Mouse (Mus musculus) CH12.LX (cell line): ENCODE data around the gene Mrpl51. TPM values are rescaled to one million over a fixed set of nuclear protein-coding genes. Genes with fewer than 3 reads are reported as not detected.

Source experiments
- DNase-seq: peaks from one replicate; pipeline ENCODE4 v3.0.0-alpha.2; 2013; ENCODE audit errors: extremely low read depth
- H3K27ac ChIP-seq: 2 replicates; pipeline ENCODE4 v1.5.1; 2012; ENCODE audit warnings: low read depth, mild to moderate bottlenecking, control low read depth, moderate library complexity; ENCODE audit not compliant: insufficient read depth
- H3K27me3 ChIP-seq: replicated peaks from 2 replicates; pipeline ENCODE3; 2012; ENCODE audit warnings: inconsistent platforms
- H3K36me3 ChIP-seq, 2 experiments: replicated peaks in 1 of 2; 2 replicates each; pipeline versions ENCODE3 to v1.6.1; 2012; ENCODE audit warnings: inconsistent platforms in 1 of 2, low read length in 1 of 2, mild to moderate bottlenecking in 1 of 2, mixed read lengths in 1 of 2, moderate library complexity in 1 of 2; ENCODE audit not compliant: control insufficient read depth in 1 of 2, insufficient read depth in 1 of 2
- H3K4me1 ChIP-seq, 2 experiments: 2 replicates each; pipeline ENCODE4 v1.6.1; 2012; ENCODE audit warnings: inconsistent platforms in 1 of 2, moderate library complexity in 1 of 2; ENCODE audit not compliant: insufficient read depth in 2 of 2, control insufficient read depth in 1 of 2
- H3K4me2 ChIP-seq: 2 replicates; pipeline ENCODE4 v1.6.1; 2012; ENCODE audit warnings: low read depth, mild to moderate bottlenecking, control low read depth; ENCODE audit not compliant: poor library complexity, insufficient read depth, severe bottlenecking
- H3K4me3 ChIP-seq, 3 experiments: fragments of 150-350 bp in 1 of 3; sonication (generic) in 1 of 3; replicated peaks in 1 of 3; 2 replicates each; pipeline versions ENCODE3 to v1.5.1; 2011 to 2012; ENCODE audit warnings: low read depth in 2 of 3, low read length in 2 of 3, mild to moderate bottlenecking in 2 of 3, moderate library complexity in 2 of 3, control low read depth in 1 of 3, improper control_type of control experiment in 1 of 3, inconsistent platforms in 1 of 3, mixed read lengths in 1 of 3; ENCODE audit not compliant: poor library complexity in 1 of 3
- H3K79me2 ChIP-seq: replicated peaks from 2 replicates; pipeline ENCODE4 v1.6.1; 2012; ENCODE audit warnings: mild to moderate bottlenecking, moderate library complexity; ENCODE audit not compliant: control insufficient read depth, poor library complexity, insufficient read depth, severe bottlenecking; ENCODE audit errors: extremely low read depth
- H3K9ac ChIP-seq: 2 replicates; pipeline ENCODE4 v1.6.1; 2012; ENCODE audit warnings: low read depth, mild to moderate bottlenecking, control low read depth, moderate library complexity; ENCODE audit not compliant: insufficient read depth
- H3K9me3 ChIP-seq: replicated peaks from 2 replicates; pipeline ENCODE3; 2012; ENCODE audit warnings: low read length, inconsistent platforms, mixed read lengths
- BHLHE40 ChIP-seq: IDR thresholded peaks from 2 replicates; pipeline ENCODE4 v1.6.1; 2011; ENCODE audit warnings: mild to moderate bottlenecking, low read depth, low read length, improper control_type of control experiment
- CHD1 ChIP-seq: IDR thresholded peaks from 2 replicates; pipeline ENCODE4 v1.6.1; 2012; ENCODE audit warnings: low read depth, low read length, improper control_type of control experiment, inconsistent platforms
- CHD2 ChIP-seq: IDR thresholded peaks from 2 replicates; pipeline ENCODE4 v1.6.1; 2011; ENCODE audit warnings: low read length, improper control_type of control experiment
- E2F4 ChIP-seq: IDR thresholded peaks from 2 replicates; pipeline ENCODE4 v1.6.1; 2011; ENCODE audit warnings: low read depth, low read length, improper control_type of control experiment; ENCODE audit not compliant: insufficient replicate concordance
- EP300 ChIP-seq: IDR thresholded peaks from 2 replicates; pipeline ENCODE4 v1.6.1; 2011; ENCODE audit warnings: low read length, improper control_type of control experiment
- ETS1 ChIP-seq: conservative IDR thresholded peaks from 2 replicates; pipeline ENCODE4 v1.6.1; 2012; ENCODE audit warnings: low read depth, mild to moderate bottlenecking, inconsistent platforms, low read length, improper control_type of control experiment, moderate library complexity
- HCFC1 ChIP-seq: IDR thresholded peaks from 2 replicates; pipeline ENCODE4 v1.6.1; 2012; ENCODE audit warnings: low read depth, mild to moderate bottlenecking, inconsistent platforms, low read length, improper control_type of control experiment
- JUN ChIP-seq: IDR thresholded peaks from 2 replicates; pipeline ENCODE4 v1.6.1; 2011; ENCODE audit warnings: low read depth, mild to moderate bottlenecking, low read length, improper control_type of control experiment, moderate library complexity; ENCODE audit not compliant: insufficient read depth
- MAX ChIP-seq: IDR thresholded peaks from 2 replicates; pipeline ENCODE4 v1.6.1; 2011; ENCODE audit warnings: low read length, improper control_type of control experiment
- MAZ ChIP-seq: IDR thresholded peaks from 2 replicates; pipeline ENCODE4 v1.6.1; 2012; ENCODE audit warnings: low read depth, mild to moderate bottlenecking, inconsistent platforms, low read length, improper control_type of control experiment, moderate library complexity
- MEF2A ChIP-seq: IDR thresholded peaks from 2 replicates; pipeline ENCODE4 v1.6.1; 2014; ENCODE audit warnings: low read depth, mild to moderate bottlenecking, inconsistent platforms, low read length, improper control_type of control experiment, borderline replicate concordance
- MXI1 ChIP-seq: IDR thresholded peaks from 2 replicates; pipeline ENCODE4 v1.6.1; 2011; ENCODE audit warnings: mild to moderate bottlenecking, low read depth, low read length, improper control_type of control experiment
- PAX5 ChIP-seq: IDR thresholded peaks from 2 replicates; pipeline ENCODE4 v1.6.1; 2012; ENCODE audit warnings: low read length, inconsistent platforms, mixed read lengths
- TBP ChIP-seq: conservative IDR thresholded peaks from 2 replicates; pipeline ENCODE4 v1.6.1; 2011; ENCODE audit warnings: low read depth, low read length, improper control_type of control experiment
- USF1 ChIP-seq: IDR thresholded peaks from 2 replicates; pipeline ENCODE4 v1.6.1; 2014; ENCODE audit warnings: low read depth, mild to moderate bottlenecking, inconsistent platforms, low read length, improper control_type of control experiment
- ZKSCAN1 ChIP-seq: IDR thresholded peaks from 2 replicates; pipeline ENCODE4 v1.6.1; 2012; ENCODE audit warnings: low read depth, inconsistent platforms, low read length, improper control_type of control experiment, borderline replicate concordance
- ZMIZ1 ChIP-seq: IDR thresholded peaks from 2 replicates; pipeline ENCODE4 v1.6.1; 2012; ENCODE audit warnings: low read depth, mild to moderate bottlenecking, inconsistent platforms, low read length, improper control_type of control experiment
- dilution Hi-C: fragments of 300-500 bp; cut with MboI; formaldehyde crosslinking; loops from 2 replicates; pipeline ENCODE4 v1.14.3; 2020; ENCODE audit warnings: low sequenced_read_pairs; ENCODE audit not compliant: extremely low pct_unique_long_range_greater_than_20kb, extremely low pct_ligation_motif_present
- in situ Hi-C: fragments of 300-500 bp; cut with MboI; formaldehyde crosslinking; loops from 3 replicates; pipeline ENCODE4 v1.14.3; 2019; ENCODE audit warnings: low sequenced_read_pairs, low pct_ligation_motif_present, low pct_unique_long_range_greater_than_20kb, mixed read lengths
- polyA plus RNA-seq: library from polyadenylated mRNA; unstranded; fragments of >175 nt; gene quantifications from 2 replicates; pipeline ENCODE4 v1.2.1, GENCODE M21; 2012; ENCODE audit warnings: low read depth; ENCODE audit not compliant: insufficient read length
- total RNA-seq, 2 experiments: library from RNA; depleted of rRNA; stranded (reverse); fragments of 300-350 nt in 1 of 2; fragments of >200 nt in 1 of 2; gene quantifications; 2 replicates each; pipeline ENCODE4 v1.2.3; 2012 to 2014

The Mrpl51 gene
- total and polyA plus RNA-seq, 3 experiments, result 120 to 184 (median 161) TPM

DNA sequence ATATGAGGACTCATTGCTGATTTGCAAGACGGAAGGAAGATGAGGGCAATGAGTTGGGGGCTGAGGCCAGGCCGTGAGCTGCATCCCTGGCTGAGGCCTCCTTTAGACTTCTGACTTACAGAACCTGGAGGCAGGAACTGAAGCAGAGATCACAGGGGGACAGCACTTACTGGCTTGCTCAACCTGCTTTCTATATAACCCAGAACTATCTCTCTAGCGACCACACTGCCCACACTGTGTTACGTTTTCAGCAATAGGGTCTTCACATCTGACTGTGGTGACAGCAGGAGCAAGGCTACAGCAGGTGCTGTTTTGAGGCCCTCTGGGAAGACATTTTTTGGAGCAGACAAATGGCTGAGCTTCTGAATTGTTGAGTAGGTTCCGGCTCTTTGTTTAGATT, 49.0 kb downstream of the Mrpl51 start:
- dilution Hi-C loops (no loop called here), in situ Hi-C loops (no loop called here)
- Histone ChIP-seq H3K4me2 (no peak overlapping the region), H3K79me2 (no peaks in the 10 kb centered on the region), H3K27ac (no peak overlapping the region), H3K9me3 (no peaks in the 10 kb centered on the region), H3K36me3 (peaks cover 8 to 59% of the 10 kb centered on the region in 2 experiments), H3K27me3 (no peaks in the 10 kb centered on the region), H3K4me1 (peaks cover 2 to 16% of the 10 kb centered on the region in 2 experiments; a peak in 3 of 4 replicates), H3K4me3 (no peak overlapping the region), H3K9ac (no peak overlapping the region)
- DNase-seq, result no peak
- no peak for TF ChIP-seq EP300
- TF ChIP-seq ETS1, result no peak
- no peak for TF ChIP-seq PAX5
- TF ChIP-seq HCFC1, result no peak
- no peak for TF ChIP-seq BHLHE40
- no peak for TF ChIP-seq MAZ
- no peak for TF ChIP-seq JUN
- no peak for TF ChIP-seq ZMIZ1
- no peak for TF ChIP-seq CHD1
- no peak for TF ChIP-seq E2F4
- no peak for TF ChIP-seq MEF2A
- no peak for TF ChIP-seq ZKSCAN1
- no peak for TF ChIP-seq TBP
- TF ChIP-seq CHD2, result no peak
- no peak for TF ChIP-seq MXI1
- TF ChIP-seq USF1, result no peak

DNA sequence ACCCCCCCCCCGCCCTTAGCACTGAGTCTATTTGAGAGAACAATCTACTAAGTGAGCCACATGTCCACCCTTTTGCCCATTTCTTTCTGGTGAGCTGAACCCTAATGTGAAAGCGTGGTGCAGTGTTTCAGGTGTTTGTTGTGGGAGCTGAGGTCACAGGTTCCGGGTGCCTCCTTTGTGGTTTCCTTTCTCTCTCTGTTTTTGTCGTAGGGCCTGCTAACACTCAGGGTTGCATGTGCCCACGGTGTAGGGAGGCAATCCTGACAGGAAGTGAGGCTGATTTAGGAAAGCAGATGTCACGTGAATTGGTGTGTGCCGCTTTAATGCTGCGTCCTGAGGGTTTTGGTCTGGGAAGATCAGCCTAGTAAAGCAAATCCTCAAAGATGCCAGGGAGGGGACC, 50.0 kb downstream of the Mrpl51 start:
- no peaks in the 10 kb centered on the region for H3K79me2 ChIP-seq
- H3K4me2 ChIP-seq, result no peak overlapping the region
- no peak overlapping the region for H3K27ac ChIP-seq
- peaks cover 2 to 16% of the 10 kb centered on the region in 2 experiments; a peak in 3 of 4 replicates for H3K4me1 ChIP-seq
- no peak overlapping the region for H3K4me3 ChIP-seq
- no peaks in the 10 kb centered on the region for H3K9me3 ChIP-seq
- H3K36me3 ChIP-seq, result peaks cover 8 to 50% of the 10 kb centered on the region in 2 experiments
- dilution Hi-C loops, result no loop called here
- no peak for DNase-seq
- no peaks in the 10 kb centered on the region for H3K27me3 ChIP-seq
- TF ChIP-seq BHLHE40 (peak; percentile 32; the same call in 1 of the 2 replicates), MAX (no peak)
- in situ Hi-C loops, result no loop called here
- no peak overlapping the region for H3K9ac ChIP-seq
